Mouse (Mus musculus) liver, embryonic 15.5 days (tissue): ENCODE data around the gene Rsph6a. TPM values are rescaled to one million over a fixed set of nuclear protein-coding genes. Genes with fewer than 3 reads are reported as not detected.

Experiments
- ATAC-seq: fragments of 200-750 bp; cut with Nextera tagmentation; 2 replicates; pipeline ENCODE4 v1.8.0; 2017; ENCODE audit warnings: moderate number of reproducible peaks, mild to moderate bottlenecking, moderate library complexity; ENCODE audit not compliant: insufficient read depth
- H3K27ac ChIP-seq: fragments of 300-500 bp; sonication (generic); replicated peaks from 2 replicates; pipeline ENCODE4 v1.5.1; 2015; ENCODE audit warnings: mild to moderate bottlenecking, inconsistent platforms
- H3K27me3 ChIP-seq: fragments of 300-500 bp; sonication (generic); 2 replicates; pipeline ENCODE4 v1.6.1; 2015; ENCODE audit warnings: mild to moderate bottlenecking, inconsistent platforms
- H3K36me3 ChIP-seq: fragments of 300-500 bp; sonication (generic); replicated peaks from 2 replicates; pipeline ENCODE4 v1.6.1; 2015; ENCODE audit warnings: moderate library complexity, mild to moderate bottlenecking, inconsistent platforms
- H3K4me1 ChIP-seq: fragments of 300-500 bp; sonication (generic); replicated peaks from 2 replicates; pipeline ENCODE4 v1.6.1; 2015; ENCODE audit warnings: inconsistent platforms
- H3K4me2 ChIP-seq: fragments of 300-500 bp; sonication (generic); 2 replicates; pipeline ENCODE4 v1.6.1; 2015; ENCODE audit warnings: moderate library complexity, mild to moderate bottlenecking, inconsistent platforms
- H3K4me3 ChIP-seq: fragments of 300-500 bp; sonication (generic); replicated peaks from 2 replicates; pipeline ENCODE4 v1.5.1; 2015; ENCODE audit warnings: mild to moderate bottlenecking, inconsistent platforms
- H3K9ac ChIP-seq: fragments of 300-500 bp; sonication (generic); 2 replicates; pipeline ENCODE4 v1.6.1; 2015; ENCODE audit warnings: moderate library complexity, mild to moderate bottlenecking, inconsistent platforms
- H3K9me3 ChIP-seq: fragments of 300-500 bp; sonication (generic); replicated peaks from 2 replicates; pipeline ENCODE4 v1.6.1; 2016; ENCODE audit warnings: inconsistent platforms
- WGBS: fragments of 180-500 bp; shearing (Covaris S2); methylation state at CpG from one replicate; pipeline ENCODE4 v1.1.7; 2015; ENCODE audit warnings: mixed read lengths; ENCODE audit not compliant: insufficient replicate concordance; 5-methylcytosine and 5-hydroxymethylcytosine counted together
- polyA plus RNA-seq: library from polyadenylated mRNA; unstranded; fragments of >200 nt; fragmentation: Nextera tagmentation; extraction: Ambion mirVana; gene quantifications from 2 replicates; pipeline ENCODE4 v1.2.1, GENCODE M21; 2015

Gene Rsph6a
- polyA plus RNA-seq, 1 experiment from 2014 or later = not detected

DNA sequence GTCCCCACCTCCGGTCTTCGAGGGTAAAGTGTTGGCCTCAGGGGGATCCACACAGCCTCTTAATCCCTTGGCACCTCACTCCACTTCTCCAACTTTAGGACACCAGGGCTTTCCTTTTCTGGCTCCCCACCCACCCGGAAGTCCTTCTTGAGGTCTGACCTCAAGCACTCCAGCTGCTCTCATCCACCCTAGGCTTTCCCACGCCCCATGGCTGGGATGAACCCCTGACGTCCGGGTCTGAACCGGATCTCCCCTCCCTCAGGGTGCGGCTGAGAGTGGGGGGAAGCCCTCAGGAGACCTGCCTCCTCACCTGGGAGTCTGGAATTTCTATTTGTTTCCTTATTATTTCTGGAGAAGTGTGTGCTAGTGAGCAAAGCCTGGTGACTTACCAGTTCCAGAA lies 33.4 kb upstream of the Rsph6a start:
- Histone ChIP-seq H3K9ac (0 out of 2 replicates have a peak overlapping the region, but pooled peaks have one; percentile 1), H3K27me3 (peaks cover 47% of the 10 kb centered on the region)
- WGBS = 15% methylated on average over 8 of the region's 8 CpGs

DNA sequence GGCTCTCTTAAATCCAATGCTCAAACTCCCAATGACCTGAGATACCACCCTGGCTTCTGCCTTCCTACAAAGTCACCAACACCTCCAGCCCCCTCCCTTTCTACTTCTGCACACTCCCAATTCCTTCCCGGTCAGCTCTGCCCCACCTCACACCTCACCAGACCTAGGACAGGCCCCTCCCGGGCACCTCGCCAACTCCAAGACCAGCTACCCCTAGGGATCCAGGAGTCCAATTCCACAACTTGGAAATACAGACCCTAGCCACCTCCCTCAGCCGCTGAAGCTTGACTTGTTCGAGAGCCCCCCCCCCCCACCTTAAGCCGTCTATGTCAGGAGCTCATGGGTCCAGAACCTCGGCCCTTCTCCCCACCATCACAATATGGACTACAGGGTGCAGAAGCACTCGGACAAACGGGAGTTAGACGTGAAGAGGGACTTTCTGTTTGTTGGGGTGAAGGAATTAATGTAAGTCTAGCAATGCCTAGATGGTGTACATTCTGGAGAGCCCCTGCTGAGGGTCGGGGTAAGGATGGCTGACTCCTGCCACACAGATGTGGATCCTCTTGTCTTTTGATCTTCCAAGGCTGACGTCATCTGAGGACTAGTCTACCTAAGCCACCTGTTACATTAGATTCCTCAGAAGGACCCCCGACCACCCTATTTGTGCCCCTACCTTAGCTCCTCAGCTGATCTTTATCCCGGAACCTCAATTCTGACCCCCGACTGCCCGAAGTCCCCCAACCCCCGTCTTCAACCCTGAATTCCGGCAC lies 32.1 kb upstream of the Rsph6a start:
- peak overlapping the region; percentile 90 for H3K4me3 ChIP-seq
- H3K36me3 ChIP-seq = no peaks in the 10 kb centered on the region
- H3K27ac ChIP-seq = peak overlapping the region; percentile 38; the same call in 1 of the 2 replicates
- H3K4me1 ChIP-seq = peaks cover 37% of the 10 kb centered on the region
- peak overlapping the region; percentile 51; the same call in 1 of the 2 replicates for H3K4me2 ChIP-seq
- ATAC-seq = no peak
- H3K9me3 ChIP-seq = no peaks in the 10 kb centered on the region
- 46% methylated on average over 18 of the region's 18 CpGs for WGBS
- H3K27me3 ChIP-seq = peaks cover 47% of the 10 kb centered on the region
- 0 out of 2 replicates have a peak overlapping the region, but pooled peaks have one; percentile 53 for H3K9ac ChIP-seq

More for the DNA sequence above, 33.4 kb upstream of the Rsph6a start:
- Histone ChIP-seq H3K36me3 (no peaks in the 10 kb centered on the region), H3K4me3 (peak overlapping the region; percentile 90), H3K4me1 (peaks cover 27% of the 10 kb centered on the region), H3K27ac (no peak overlapping the region), H3K4me2 (peak overlapping the region; percentile 51), H3K9me3 (no peaks in the 10 kb centered on the region)
- no peak for ATAC-seq

DNA sequence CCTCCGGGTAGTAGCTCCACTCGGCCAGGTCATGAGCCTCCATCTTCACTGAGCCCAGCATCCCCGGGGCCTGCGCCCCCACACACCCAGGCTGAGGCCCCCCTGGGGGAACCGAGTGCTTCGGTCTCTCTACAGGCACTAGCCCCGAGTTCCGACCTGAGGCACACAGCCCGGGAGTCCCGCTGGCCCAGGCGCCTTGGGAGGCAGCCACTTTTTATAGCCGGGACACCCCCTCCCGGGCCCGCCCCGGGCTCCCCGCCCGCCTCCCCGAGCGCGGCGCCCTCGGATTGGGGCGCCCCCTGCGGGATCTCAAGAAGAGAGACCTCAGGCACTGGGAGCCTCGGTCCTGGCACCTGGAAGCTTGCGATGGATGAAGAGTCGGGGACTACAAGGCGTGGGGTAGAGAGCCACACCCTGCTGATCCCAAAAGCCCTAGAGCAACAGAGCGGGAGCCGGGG lies 31.1 kb upstream of the Rsph6a start, which contains the start of gene Foxa3:
Gene Foxa3, minus strand, starts transcription at position 182 of the 458 bp plus-strand sequence.
- Histone ChIP-seq H3K9me3 (no peaks in the 10 kb centered on the region), H3K36me3 (peaks cover under 1% of the 10 kb centered on the region; the same call in 1 of the 2 replicates), H3K9ac (peak within 1 kb of the TSS; percentile 94), H3K4me3 (peak within 1 kb of the TSS; percentile 90), H3K4me2 (peak within 1 kb of the TSS; percentile 92), H3K27me3 (peaks cover 47% of the 10 kb centered on the region), H3K4me1 (peaks cover 43% of the 10 kb centered on the region), H3K27ac (peak within 1 kb of the TSS; percentile 64)
- ATAC-seq = peak; percentile 43
- 5% methylated on average over 30 of the region's 30 CpGs for WGBS

DNA sequence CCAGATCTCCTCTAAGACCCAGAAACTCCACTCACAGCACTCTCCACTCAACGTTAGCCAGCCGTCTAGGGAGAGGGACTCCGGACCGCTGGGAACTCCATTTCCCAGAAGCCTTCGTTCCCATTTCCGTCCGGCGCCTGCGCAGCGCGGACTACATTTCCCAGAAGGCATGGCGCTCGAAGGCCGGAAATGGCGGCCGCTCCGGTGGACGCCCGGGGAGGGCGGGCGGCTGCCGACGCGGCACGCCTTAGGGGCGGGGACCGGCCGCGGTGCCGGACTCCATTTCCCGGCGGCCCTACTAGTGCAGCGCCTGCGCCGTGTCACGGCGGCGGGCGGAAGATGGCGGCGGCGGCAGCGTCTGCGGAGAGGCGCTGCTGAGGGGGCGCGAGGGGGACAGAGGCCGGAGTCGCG lies 30.4 kb upstream of the Rsph6a start, which contains the start of gene Sympk:
Gene Sympk, plus strand, starts transcription at position 282 of the 411 bp plus-strand sequence.
- peak within 1 kb of the TSS; percentile 64 for H3K27ac ChIP-seq
- peaks cover 47% of the 10 kb centered on the region for H3K27me3 ChIP-seq
- H3K36me3 ChIP-seq = peaks cover 8% of the 10 kb centered on the region
- no peaks in the 10 kb centered on the region for H3K9me3 ChIP-seq
- WGBS = under 1% methylated on average over 48 of the region's 50 CpGs
- peak within 1 kb of the TSS; percentile 90 for H3K4me3 ChIP-seq
- H3K4me2 ChIP-seq = peak within 1 kb of the TSS; percentile 92
- peaks cover 43% of the 10 kb centered on the region for H3K4me1 ChIP-seq
- H3K9ac ChIP-seq = peak within 1 kb of the TSS; percentile 94
- ATAC-seq = peak; percentile 90

DNA sequence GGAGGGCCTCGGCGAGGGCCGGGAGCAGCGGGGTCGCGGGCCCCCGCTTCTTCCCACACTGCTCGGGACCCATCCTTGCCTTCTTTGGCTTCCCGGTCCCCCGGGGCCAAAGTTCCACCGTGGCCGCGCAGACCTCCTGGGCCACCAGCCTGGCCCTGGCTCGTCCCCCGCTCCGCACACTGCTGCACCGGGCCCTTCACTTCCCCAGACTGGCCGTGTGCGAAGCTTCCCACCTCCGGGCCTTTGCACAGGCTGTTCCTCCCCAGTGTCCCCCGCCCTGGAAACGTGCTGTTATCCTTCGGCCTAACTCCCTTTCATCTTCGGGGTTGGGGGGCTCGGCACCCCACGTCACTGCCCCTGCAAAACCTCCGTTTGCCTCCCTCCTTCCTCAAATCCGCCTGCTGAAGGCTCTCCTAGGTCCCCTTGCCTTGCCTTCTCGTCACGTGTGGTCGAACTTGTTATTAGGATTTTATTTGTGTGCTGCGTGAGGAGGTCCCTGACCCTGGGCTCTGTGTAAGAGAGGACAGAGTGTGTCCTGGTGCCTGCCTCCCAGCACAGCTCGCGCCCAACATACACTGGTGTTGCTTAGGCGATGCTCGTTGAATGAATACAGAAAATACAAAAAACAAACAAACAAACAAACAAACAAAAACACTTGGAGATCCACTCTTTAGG lies 29.8 kb upstream of the Rsph6a start:
- Histone ChIP-seq H3K9me3 (no peaks in the 10 kb centered on the region), H3K27me3 (peaks cover 42% of the 10 kb centered on the region), H3K4me3 (peak overlapping the region; percentile 90), H3K36me3 (peaks cover 14% of the 10 kb centered on the region), H3K27ac (peak overlapping the region; percentile 64), H3K9ac (peak overlapping the region; percentile 94), H3K4me1 (peaks cover 43% of the 10 kb centered on the region), H3K4me2 (peak overlapping the region; percentile 92)
- ATAC-seq = peak; percentile 56
- WGBS = 1% methylated on average over 35 of the region's 36 CpGs

DNA sequence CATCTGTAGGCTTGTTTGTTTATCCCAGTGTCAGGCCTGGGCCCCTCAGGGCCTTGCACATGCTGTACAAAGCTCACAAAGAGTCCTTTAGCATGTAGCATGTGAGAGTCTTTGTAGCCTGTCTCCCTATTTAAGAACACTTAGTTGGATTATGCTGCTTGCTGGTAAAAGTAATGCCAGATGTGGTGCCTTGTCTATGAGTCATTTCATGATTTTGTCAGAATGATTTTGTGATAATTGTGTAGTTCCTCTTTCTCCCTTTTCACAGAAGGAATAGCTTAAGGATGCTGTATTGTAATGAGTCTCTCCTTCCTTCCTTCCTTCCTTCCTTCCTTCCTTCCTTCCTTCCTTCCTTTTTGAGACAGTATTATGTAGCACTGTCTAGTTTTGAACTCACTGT lies 26.4 kb upstream of the Rsph6a start:
- Histone ChIP-seq H3K36me3 (peaks cover 47% of the 10 kb centered on the region), H3K9ac (no peak overlapping the region), H3K4me2 (no peak overlapping the region), H3K4me3 (no peak overlapping the region), H3K27ac (no peak overlapping the region), H3K4me1 (peaks cover 40% of the 10 kb centered on the region), H3K27me3 (peaks cover 9% of the 10 kb centered on the region), H3K9me3 (no peaks in the 10 kb centered on the region)
- ATAC-seq = no peak

DNA sequence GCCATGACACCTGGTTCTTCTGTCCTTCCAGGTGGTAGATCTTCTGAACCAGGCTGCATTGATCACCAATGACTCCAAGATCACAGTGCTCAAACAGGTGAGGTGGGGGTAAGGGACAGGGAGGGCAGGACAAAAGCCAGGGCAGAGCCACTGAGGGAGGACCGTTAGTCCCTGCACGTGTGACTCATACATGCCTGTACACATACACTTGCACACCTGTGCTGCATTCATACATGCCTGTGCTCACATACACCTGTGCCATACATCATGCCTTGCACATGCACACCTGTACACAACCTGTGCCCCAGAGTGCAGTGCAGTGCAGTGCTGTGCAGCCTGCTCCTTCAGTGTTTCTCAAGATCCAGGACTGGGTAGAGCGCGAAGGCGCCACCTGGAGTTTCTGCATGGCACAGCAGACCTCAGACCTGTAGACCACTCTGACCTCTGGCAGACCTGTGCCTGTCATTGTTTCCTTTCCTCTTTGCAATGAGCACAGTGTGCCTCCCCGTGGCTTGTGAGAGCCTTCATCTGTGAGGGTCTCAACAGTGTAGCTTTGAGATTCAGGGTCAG lies 25.3 kb upstream of the Rsph6a start:
- Histone ChIP-seq H3K27ac (no peak overlapping the region), H3K4me1 (peaks cover 31% of the 10 kb centered on the region), H3K4me2 (no peak overlapping the region), H3K9ac (no peak overlapping the region), H3K4me3 (no peak overlapping the region), H3K27me3 (no peaks in the 10 kb centered on the region), H3K9me3 (no peaks in the 10 kb centered on the region), H3K36me3 (peaks cover 56% of the 10 kb centered on the region)
- 61% methylated on average over 6 of the region's 6 CpGs for WGBS
- ATAC-seq = no peak

DNA sequence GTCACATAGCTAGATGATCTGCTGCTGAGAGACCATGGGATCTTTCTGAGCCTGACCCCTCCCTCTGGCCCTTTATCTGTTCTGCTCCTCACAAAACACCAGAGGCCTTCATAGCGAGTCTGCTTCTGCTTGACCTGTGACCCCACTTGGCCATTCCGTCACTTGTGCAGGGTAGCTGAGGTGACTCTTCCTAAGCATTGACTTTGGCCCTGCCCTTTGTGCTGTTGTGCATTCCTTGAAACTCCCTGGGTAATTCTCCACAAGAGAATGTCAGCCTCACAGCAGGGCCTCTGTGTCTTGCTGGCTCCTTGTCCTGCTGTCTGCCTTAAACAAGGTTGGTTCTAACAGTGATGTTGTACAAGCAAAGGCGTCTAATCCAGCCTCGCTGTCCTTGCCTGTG lies 22.8 kb upstream of the Rsph6a start:
- H3K9me3 ChIP-seq = no peaks in the 10 kb centered on the region
- H3K9ac ChIP-seq = no peak overlapping the region
- 78% methylated on average over 4 of the region's 4 CpGs for WGBS
- H3K27ac ChIP-seq = no peak overlapping the region
- H3K27me3 ChIP-seq = no peaks in the 10 kb centered on the region
- H3K4me2 ChIP-seq = no peak overlapping the region
- H3K36me3 ChIP-seq = peaks cover 81% of the 10 kb centered on the region
- ATAC-seq = no peak
- peaks cover 11% of the 10 kb centered on the region for H3K4me1 ChIP-seq
- no peak overlapping the region for H3K4me3 ChIP-seq

DNA sequence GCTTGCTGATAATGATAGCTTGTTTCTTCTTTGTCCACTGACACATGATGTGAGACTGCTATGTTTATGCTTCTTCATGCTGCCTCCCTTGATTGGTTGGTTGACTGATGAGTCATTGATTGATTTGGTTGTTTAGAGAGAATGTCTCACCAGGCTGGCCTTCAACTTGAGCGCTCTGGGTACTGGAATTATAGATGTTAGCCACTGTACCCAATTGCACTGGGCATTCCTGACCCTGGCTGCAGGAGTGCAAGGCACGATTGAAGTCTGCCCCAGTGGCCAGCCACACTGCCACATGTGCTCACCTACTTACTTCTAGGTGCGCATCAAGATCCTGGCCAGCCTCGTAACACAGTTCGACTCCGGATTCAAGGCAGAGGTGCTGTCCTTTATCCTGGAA lies 9.9 kb upstream of the Rsph6a start:
- H3K27me3 ChIP-seq = no peaks in the 10 kb centered on the region
- WGBS = 92% methylated on average over 6 of the region's 6 CpGs
- no peak overlapping the region for H3K4me3 ChIP-seq
- H3K9me3 ChIP-seq = no peaks in the 10 kb centered on the region
- H3K4me1 ChIP-seq = no peaks in the 10 kb centered on the region
- ATAC-seq = no peak
- H3K9ac ChIP-seq = no peak overlapping the region
- H3K27ac ChIP-seq = no peak overlapping the region
- H3K4me2 ChIP-seq = no peak overlapping the region
- peaks cover 100% of the 10 kb centered on the region for H3K36me3 ChIP-seq

DNA sequence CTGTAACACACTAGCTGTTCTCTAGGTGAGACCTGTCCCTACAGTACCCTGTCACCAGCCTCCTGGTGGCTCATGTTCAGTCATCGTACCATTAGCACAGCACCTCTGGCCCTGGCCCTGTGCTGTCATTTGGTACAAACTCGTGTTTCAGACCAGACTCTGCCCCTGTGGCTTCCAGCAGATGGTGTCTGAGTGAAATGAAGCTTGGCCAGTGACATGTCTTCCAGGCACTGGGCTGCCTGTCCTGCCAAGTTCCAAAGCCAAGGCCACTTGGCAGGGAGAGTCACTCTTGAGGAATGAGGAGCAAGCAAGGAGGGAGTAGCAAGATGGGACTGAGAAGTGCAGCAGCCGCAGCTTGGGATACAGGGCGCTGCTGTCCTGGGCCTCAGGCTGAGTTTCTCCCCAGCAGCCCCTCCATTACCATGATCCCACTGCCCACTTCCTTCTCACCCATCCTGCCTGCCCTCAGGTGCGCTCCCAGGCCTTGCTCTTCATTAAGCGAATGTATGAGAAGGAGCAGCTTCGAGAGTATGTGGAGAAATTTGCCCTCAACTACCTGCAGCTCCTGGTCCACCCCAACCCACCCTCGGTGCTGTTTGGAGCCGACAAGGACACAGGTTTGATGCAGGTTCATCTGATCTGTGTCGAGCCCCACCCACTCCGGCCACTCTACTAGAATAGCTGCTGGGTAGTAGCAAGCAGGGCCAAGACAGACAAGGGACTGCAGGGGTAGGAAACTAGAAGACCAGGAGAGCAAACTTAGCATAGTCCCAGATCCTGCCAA lies 8.0 kb upstream of the Rsph6a start:
- no peak for ATAC-seq
- H3K9me3 ChIP-seq = no peaks in the 10 kb centered on the region
- H3K9ac ChIP-seq = no peak overlapping the region
- no peak overlapping the region for H3K4me2 ChIP-seq
- no peaks in the 10 kb centered on the region for H3K4me1 ChIP-seq
- H3K36me3 ChIP-seq = peaks cover 100% of the 10 kb centered on the region
- no peak overlapping the region for H3K27ac ChIP-seq
- 81% methylated on average over 11 of the region's 11 CpGs for WGBS
- no peaks in the 10 kb centered on the region for H3K27me3 ChIP-seq
- no peak overlapping the region for H3K4me3 ChIP-seq
